Mouse (Mus musculus) heart, embryonic 11.5 days (tissue): ENCODE measurements around the gene Wdr54. TPM values are rescaled to one million over a fixed set of nuclear protein-coding genes. Genes with fewer than 3 reads are reported as not detected.

Experiments used
- polyA plus RNA-seq: library from polyadenylated mRNA; unstranded; fragments of >200 nt; fragmentation: Nextera tagmentation; extraction: Ambion mirVana; gene quantifications from 2 replicates; pipeline ENCODE4 v1.2.1, GENCODE M21; 2014

Gene Wdr54
- polyA plus RNA-seq, 1 experiment from 2014 or later: 6.9 TPM

Other genes starting within 250 kb of the Wdr54 start
- gene Sema4f, start 216.6 kb downstream of the Wdr54 start, polyA plus RNA-seq: 0.04 and 0.15 TPM in 2 replicates
- gene M1ap, start 209.5 kb downstream of the Wdr54 start, polyA plus RNA-seq: 0.70 and 1.1 TPM in 2 replicates
- gene Dok1, start 122.9 kb downstream of the Wdr54 start, polyA plus RNA-seq: 6.3 and 6.8 TPM in 2 replicates
- 4.5 and 5.7 TPM in 2 replicates for gene Loxl3, start 122.2 kb downstream of the Wdr54 start, polyA plus RNA-seq
- gene Aup1, start 101.9 kb downstream of the Wdr54 start, polyA plus RNA-seq: 99.8 and 109 TPM in 2 replicates
- 41.8 and 43.3 TPM in 2 replicates for gene Htra2, start 101.1 kb downstream of the Wdr54 start, polyA plus RNA-seq
- gene Dqx1, start 98.6 kb downstream of the Wdr54 start, polyA plus RNA-seq: 0.24 and 0.30 TPM in 2 replicates
- gene Tlx2, start 86.1 kb downstream of the Wdr54 start, polyA plus RNA-seq: 0.23 TPM in 1 of 2 replicates, not detected in the other
- gene Pcgf1, start 78.5 kb downstream of the Wdr54 start, polyA plus RNA-seq: 15.1 and 17.0 TPM in 2 replicates
- 0.46 and 0.52 TPM in 2 replicates for gene Lbx2, start 70.0 kb downstream of the Wdr54 start, polyA plus RNA-seq
- 0.97 and 2.1 TPM in 2 replicates for gene Ccdc142, start 54.8 kb downstream of the Wdr54 start, polyA plus RNA-seq
- gene Gm42688, start 54.8 kb downstream of the Wdr54 start, polyA plus RNA-seq: 1.1 and 1.2 TPM in 2 replicates
- gene Mrpl53, start 47.4 kb downstream of the Wdr54 start, polyA plus RNA-seq: 138 and 144 TPM in 2 replicates
- gene Mogs, start 40.9 kb downstream of the Wdr54 start, polyA plus RNA-seq: 19.1 and 19.8 TPM in 2 replicates
- gene Wbp1, start 34.8 kb downstream of the Wdr54 start, polyA plus RNA-seq: 76.0 and 87.2 TPM in 2 replicates
- gene Ino80b, start 31.0 kb downstream of the Wdr54 start, polyA plus RNA-seq: 11.1 and 12.2 TPM in 2 replicates
- gene Rtkn, start 20.9 kb downstream of the Wdr54 start, polyA plus RNA-seq: 10.8 and 12.4 TPM in 2 replicates
- 0.14 and 0.27 TPM in 2 replicates for gene 1700003E16Rik, start within 50 bp of the Wdr54 start, polyA plus RNA-seq
- gene Dctn1, start 9.5 kb upstream of the Wdr54 start, polyA plus RNA-seq: 49.7 and 61.1 TPM in 2 replicates
- gene Slc4a5, start 63.4 kb upstream of the Wdr54 start, polyA plus RNA-seq: 0.21 and 0.38 TPM in 2 replicates
- gene Mthfd2, start 169.5 kb upstream of the Wdr54 start, polyA plus RNA-seq: 44.5 and 45.4 TPM in 2 replicates
- 42.2 and 49.5 TPM in 2 replicates for gene Mob1a, start 169.6 kb upstream of the Wdr54 start, polyA plus RNA-seq
- gene Bola3, start 192.8 kb upstream of the Wdr54 start, polyA plus RNA-seq: 279 and 280 TPM in 2 replicates